In the genomic region with DNA sequence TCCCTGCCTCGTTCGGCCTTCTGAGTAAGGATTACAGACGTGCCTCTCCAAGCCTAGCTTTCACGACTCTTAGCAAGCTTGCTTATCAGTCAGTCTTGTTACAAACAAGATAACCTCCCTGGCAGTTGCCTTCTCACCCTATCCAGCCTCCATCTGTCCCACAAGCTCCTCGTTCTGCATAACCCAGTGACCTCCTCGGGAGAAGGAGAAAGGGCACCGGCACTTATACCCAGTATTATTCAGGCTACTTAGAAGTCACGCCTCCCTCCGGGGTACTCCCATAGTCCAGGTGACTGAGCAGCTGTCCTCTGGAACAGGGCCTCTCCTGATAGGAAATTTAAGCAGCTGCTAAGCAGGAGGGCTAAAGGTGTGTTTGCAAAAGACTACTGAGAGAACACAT, we compare ENCODE assay signal across 19 mouse cellular contexts. TPM values are rescaled to one million over a fixed set of nuclear protein-coding genes. Genes with fewer than 3 reads are reported as not detected.
DNase-seq lines count a peak whose midpoint lies in the region; ATAC-seq and TF ChIP-seq lines count a peak whose summit lies in the region.
"Had no signal": no experiment of that assay in that cellular context is flagged by ENCODE, and none has a peak within 500 bp of the region (broad histone marks: within the 10 kb centered on the region; RNA-seq: fewer than 3 reads in every experiment).

No protein-coding gene starts in this region.

- no peaks in the 10 kb centered on the region for H3K27me3 ChIP-seq in MEL (ENCODE audit: control insufficient read depth in 1 of 2, insufficient read depth in 2 of 2, low read length in 2 of 2)
- H3K27me3 ChIP-seq in intestine, postnatal 0 days (replicated peaks; ENCODE audit: control insufficient read depth, insufficient read depth, low read length), result no peaks in the 10 kb centered on the region
- H3K27me3 ChIP-seq in embryonic facial prominence, embryonic 10.5 days (replicated peaks; ENCODE audit: low read depth, poor library complexity, severe bottlenecking), result no peaks in the 10 kb centered on the region
- H3K27me3 ChIP-seq: heart, embryonic 15.5 days; hindbrain, embryonic 15.5 days; lung, embryonic 15.5 days; neural tube, embryonic 12.5 days; Patski had no signal

- TF ChIP-seq CTCF in MEL (IDR thresholded peaks at IDR 0.05 in 2 of 3, conservative IDR thresholded peaks at IDR 0.05 in 1 of 3; ENCODE audit: control insufficient read depth in 1 of 3, insufficient read depth in 1 of 3, low read depth in 2 of 3, low read length in 3 of 3, poor library complexity in 1 of 3, severe bottlenecking in 1 of 3), result no peak
- no peak for TF ChIP-seq CTCF in intestine, postnatal 0 days (IDR thresholded peaks at IDR 0.05; ENCODE audit: low read depth)

- H3K4me2 ChIP-seq in intestine, postnatal 0 days (replicated peaks; ENCODE audit: low read depth), result no peak overlapping the region
- H3K4me2 ChIP-seq: heart, embryonic 15.5 days; hindbrain, embryonic 15.5 days; lung, embryonic 15.5 days; neural tube, embryonic 12.5 days had no signal

- peak overlapping the region in 1 of 2 experiments; percentile 7; a peak in 2 of 4 replicates for H3K4me3 ChIP-seq in MEL (ENCODE audit: control insufficient read depth in 1 of 2, insufficient read depth in 1 of 2, low read depth in 2 of 2, low read length in 2 of 2)
- H3K4me3 ChIP-seq in intestine, postnatal 0 days (ENCODE audit: low read depth, low read length), result no peak overlapping the region
- no peak overlapping the region for H3K4me3 ChIP-seq in embryonic facial prominence, embryonic 10.5 days
- H3K4me3 ChIP-seq: erythroblast, embryonic 14.5 days; heart, embryonic 15.5 days; hindbrain, embryonic 15.5 days; limb, embryonic 10.5 days; lung, embryonic 15.5 days; neural tube, embryonic 12.5 days had no signal

- peaks cover 0 to 4% of the 10 kb centered on the region in 2 experiments; a peak in 2 of 4 replicates for H3K36me3 ChIP-seq in MEL (ENCODE audit: control insufficient read depth in 1 of 2, insufficient read depth in 2 of 2, low read length in 2 of 2)
- H3K36me3 ChIP-seq in intestine, postnatal 0 days (ENCODE audit: control insufficient read depth, insufficient read depth), result no peaks in the 10 kb centered on the region
- H3K36me3 ChIP-seq in embryonic facial prominence, embryonic 10.5 days (replicated peaks), result no peaks in the 10 kb centered on the region
- H3K36me3 ChIP-seq: heart, embryonic 15.5 days; hindbrain, embryonic 15.5 days; limb, embryonic 10.5 days; lung, embryonic 15.5 days; neural tube, embryonic 12.5 days had no signal

- H3K79me2 ChIP-seq in MEL (ENCODE audit: control insufficient read depth, insufficient read depth, low read length, poor library complexity), result no peaks in the 10 kb centered on the region

- TF ChIP-seq RAD21 in MEL (IDR thresholded peaks at IDR 0.05; ENCODE audit: low read depth, low read length), result no peak

- H3K9me3 ChIP-seq in MEL (replicated peaks; ENCODE audit: insufficient read depth, low read length), result no peaks in the 10 kb centered on the region
- H3K9me3 ChIP-seq in intestine, postnatal 0 days (ENCODE audit: control insufficient read depth), result no peaks in the 10 kb centered on the region
- H3K9me3 ChIP-seq in embryonic facial prominence, embryonic 10.5 days, result no peaks in the 10 kb centered on the region
- H3K9me3 ChIP-seq: heart, embryonic 15.5 days; hindbrain, embryonic 15.5 days; limb, embryonic 10.5 days; lung, embryonic 15.5 days; neural tube, embryonic 12.5 days had no signal

- WGBS in intestine, postnatal 0 days, result 27% methylated on average over 9 of the region's 9 CpGs
- WGBS in embryonic facial prominence, embryonic 10.5 days, result 74% methylated on average over 9 of the region's 9 CpGs

- H3K9ac ChIP-seq in MEL (ENCODE audit: control insufficient read depth, low read depth, low read length, poor library complexity, severe bottlenecking), result no peak overlapping the region
- H3K9ac ChIP-seq in intestine, postnatal 0 days (ENCODE audit: low read depth, low read length), result no peak overlapping the region
- H3K9ac ChIP-seq: heart, embryonic 15.5 days; hindbrain, embryonic 15.5 days; lung, embryonic 15.5 days; neural tube, embryonic 12.5 days had no signal

- ATAC-seq in intestine, postnatal 0 days, result 0 out of 2 replicates have a peak, but pooled peaks have one; percentile 49
- peak; percentile 56 for ATAC-seq in megakaryocyte progenitor cell, adult 5-6 weeks (replicated peaks; ENCODE audit: poor library complexity)
- ATAC-seq: Patski had no signal

- peaks cover 11 to 17% of the 10 kb centered on the region in 2 experiments for H3K4me1 ChIP-seq in MEL (ENCODE audit: control insufficient read depth in 1 of 2, insufficient read depth in 2 of 2, low read length in 2 of 2)
- H3K4me1 ChIP-seq in intestine, postnatal 0 days (replicated peaks; ENCODE audit: control insufficient read depth, insufficient read depth, low read length), result 0 out of 2 replicates have a peak, but pooled peaks cover 5% of the 10 kb centered on the region
- H3K4me1 ChIP-seq in embryonic facial prominence, embryonic 10.5 days, result no peaks in the 10 kb centered on the region; the same call in 1 of the 2 replicates
- H3K4me1 ChIP-seq: hindbrain, embryonic 15.5 days; limb, embryonic 10.5 days; neural tube, embryonic 12.5 days had no signal

- DNase-seq in ES-CJ7 (ENCODE audit: low read depth, low spot score), result peak; percentile 60
- DNase-seq in MEL (ENCODE audit: low read depth, low spot score), result peak; percentile 59
- DNase-seq in embryonic facial prominence, embryonic 10.5 days (ENCODE audit: low spot score), result no peak
- DNase-seq in gastrocnemius, adult 8-10 months (ENCODE audit: low spot score in 2 of 2), result no peak
- DNase-seq in adrenal gland, postnatal 14 days, result no peak
- DNase-seq: adrenal gland, adult 8-10 months; cerebellum, postnatal 10 days; gastrocnemius, postnatal 36 days; kidney, adult 9 months; right cerebral cortex, postnatal 25 days had no signal

- peak; percentile 79 to 81 for TF ChIP-seq EP300 in MEL (IDR thresholded peaks at IDR 0.05; ENCODE audit: low read depth in 1 of 2, low read length in 2 of 2)

- H3K27ac ChIP-seq in MEL (ENCODE audit: control insufficient read depth, low read depth, low read length), result no peak overlapping the region
- H3K27ac ChIP-seq in intestine, postnatal 0 days (ENCODE audit: low read depth, low read length), result no peak overlapping the region
- no peak overlapping the region for H3K27ac ChIP-seq in embryonic facial prominence, embryonic 10.5 days (replicated peaks)
- H3K27ac ChIP-seq: heart, embryonic 15.5 days; hindbrain, embryonic 15.5 days; limb, embryonic 10.5 days; lung, embryonic 15.5 days; neural tube, embryonic 12.5 days had no signal

- no peak for TF ChIP-seq POLR2A in MEL (IDR thresholded peaks at IDR 0.05; ENCODE audit: control insufficient read depth in 1 of 2, insufficient read depth in 1 of 2, low read depth in 1 of 2, low read length in 2 of 2, poor library complexity in 1 of 2)

TF ChIP-seq in MEL, 35 proteins besides CTCF, POLR2A, EP300 and RAD21 (continues in another document):
- no peak for TF ChIP-seq ELF1 (IDR thresholded peaks at IDR 0.05; ENCODE audit: low read depth, low read length)
- no peak for TF ChIP-seq SMC3 (IDR thresholded peaks at IDR 0.05; ENCODE audit: low read depth, low read length)
- TF ChIP-seq POLR2AphosphoS2 (IDR thresholded peaks at IDR 0.05; ENCODE audit: low read length), result no peak
- TF ChIP-seq MAX (IDR thresholded peaks at IDR 0.05; ENCODE audit: low read length), result no peak
- TF ChIP-seq ZNF384 (IDR thresholded peaks at IDR 0.05; ENCODE audit: low read depth, low read length), result no peak
- no peak for TF ChIP-seq MEF2A (IDR thresholded peaks at IDR 0.05; ENCODE audit: extremely low read depth, insufficient replicate concordance, low read depth, low read length, poor library complexity, severe bottlenecking)
- TF ChIP-seq TCF12 (IDR thresholded peaks at IDR 0.05; ENCODE audit: low read depth, low read length), result peak; percentile 79
- no peak for TF ChIP-seq MAZ (IDR thresholded peaks at IDR 0.05; ENCODE audit: low read depth, low read length)
- TF ChIP-seq TBP (IDR thresholded peaks at IDR 0.05; ENCODE audit: low read depth, low read length), result no peak
- TF ChIP-seq ETS1 (IDR thresholded peaks at IDR 0.05; ENCODE audit: low read depth, low read length), result peak; percentile 63
- TF ChIP-seq CHD1 (IDR thresholded peaks at IDR 0.05; ENCODE audit: low read depth, low read length), result no peak
- TF ChIP-seq MXI1 (IDR thresholded peaks at IDR 0.05; ENCODE audit: low read depth, low read length), result 0 out of 2 replicates have a peak, but pooled peaks have one; percentile 30
- TF ChIP-seq MAFK (IDR thresholded peaks at IDR 0.05; ENCODE audit: borderline replicate concordance, low read depth, low read length), result no peak
- no peak for TF ChIP-seq UBTF (IDR thresholded peaks at IDR 0.05; ENCODE audit: borderline replicate concordance, insufficient read depth, low read depth, low read length)
- TF ChIP-seq ZMIZ1 (IDR thresholded peaks at IDR 0.05; ENCODE audit: low read depth, low read length), result no peak
- TF ChIP-seq JUND (IDR thresholded peaks at IDR 0.05; ENCODE audit: low read depth, low read length), result no peak
- TF ChIP-seq HCFC1 (IDR thresholded peaks at IDR 0.05; ENCODE audit: low read depth, low read length), result no peak
- TF ChIP-seq USF2 (IDR thresholded peaks at IDR 0.05; ENCODE audit: borderline replicate concordance in 1 of 2, insufficient read depth in 1 of 2, low read depth in 1 of 2, low read length in 2 of 2), result no peak
- TF ChIP-seq MYB (IDR thresholded peaks at IDR 0.05; ENCODE audit: low read depth, low read length), result peak; percentile 52; the same call in 1 of the 2 replicates
- TF ChIP-seq BHLHE40 (IDR thresholded peaks at IDR 0.05; ENCODE audit: borderline replicate concordance, low read depth, low read length), result no peak
- no peak for TF ChIP-seq POLR2AphosphoS5 (IDR thresholded peaks at IDR 0.05; ENCODE audit: borderline replicate concordance, low read depth, low read length)
- TF ChIP-seq USF1 (IDR thresholded peaks at IDR 0.05; ENCODE audit: low read depth, low read length), result peak; percentile 29; the same call in 1 of the 2 replicates
- no peak for TF ChIP-seq CHD2 (IDR thresholded peaks at IDR 0.05; ENCODE audit: low read length)

RNA-seq across cellular contexts. Expression of gene Tbc1d8, which starts 48.5 kb away (rescaled TPM):
- total RNA-seq in MEL (2012; rRNA removed), result 1.5 TPM in 2 replicates
- 1 to 10 TPM in 1 of 2 experiments, not detected in 1; 2.4 TPM for polyA plus RNA-seq in MEL (2012; ENCODE audit: insufficient read depth in 1 of 2, insufficient read length in 2 of 2, low read depth in 1 of 2, low replicate concordance in 2 of 2, missing spikeins in 1 of 2)
- polyA plus RNA-seq in intestine, postnatal 0 days (2015; fragmentation: Nextera tagmentation; extraction: Ambion mirVana), result 4.2 and 4.7 TPM in 2 replicates
- 27.7 and 29.1 TPM in 2 replicates for total RNA-seq in megakaryocyte progenitor cell, adult 5-6 weeks (2015)
- total RNA-seq in megakaryocyte progenitor cell, adult 5-6 weeks (2017), result 13.0 and 15.9 TPM in 2 replicates
- polyA plus RNA-seq in embryonic facial prominence, embryonic 10.5 days (2016; fragmentation: Nextera tagmentation; extraction: Ambion mirVana), result 5.2 and 5.3 TPM in 2 replicates
- total RNA-seq in gastrocnemius, adult 8-10 months (2022), result 10 to 100 TPM in 1 of 4 experiments, 1 to 10 TPM in 3; 7.6 to 11.6 (median 9.3) TPM
- total RNA-seq in adrenal gland, postnatal 14 days (2021), result 9.3 and 10.6 TPM in 2 replicates

Comparison
In these comparisons a context has a peak if more than half of its experiments do, and no peak if none do; other contexts are left out.
1. DNase-seq: peak in ES-CJ7 (single experiment) and MEL (single experiment); none in embryonic facial prominence, embryonic 10.5 days (single experiment), gastrocnemius, adult 8-10 months (0 of 2) and adrenal gland, postnatal 14 days (single experiment).